Mouse (Mus musculus): Measurements from ENCODE around the gene Eif5b. TPM values are rescaled to one million over a fixed set of nuclear protein-coding genes. Genes with fewer than 3 reads are reported as not detected.
A peak's percentile ranks its signal among the peaks of the same experiment; 100 is the strongest.
"Not testable (repeated sequence)": the region's sequence is repeated elsewhere in the genome, so short reads cannot be mapped to it uniquely, and the experiment has no call there.

Eif5b gene
- polyA plus RNA-seq, 1 experiment from 2014 or later = 25.7 TPM

GRCm38 (mm10) chr1:37968746-37969145 lies 29.1 kb upstream of the Eif5b start:
- Histone ChIP-seq H3K27me3 (replicated peaks; ENCODE audit: control insufficient read depth, insufficient read depth, low read length) (no peaks in the 10 kb centered on the region), H3K27ac (ENCODE audit: low read depth) (no peak overlapping the region), H3K36me3 (ENCODE audit: control insufficient read depth, insufficient read depth, low read length) (no peaks in the 10 kb centered on the region), H3K9ac (ENCODE audit: low read length) (no peak overlapping the region), H3K4me1 (replicated peaks; ENCODE audit: control insufficient read depth, insufficient read depth, low read length) (no peaks in the 10 kb centered on the region), H3K4me3 (ENCODE audit: low read depth, low read length) (no peak overlapping the region), H3K9me3 (ENCODE audit: control insufficient read depth, low read length) (no peaks in the 10 kb centered on the region), H3K4me2 (ENCODE audit: low read length) (no peak overlapping the region)
- WGBS = 77% methylated on average over 6 of the region's 6 CpGs
- ATAC-seq (replicated peaks; ENCODE audit: low FRiP score, low TSS enrichment, low read depth) (no peak), DNase-seq (ENCODE audit: low spot score) (no peak)

GRCm38 (mm10) chr1:37971520-37971919 lies 26.3 kb upstream of the Eif5b start:
- H3K27ac ChIP-seq (ENCODE audit: low read depth) = no peak overlapping the region
- no peaks in the 10 kb centered on the region for H3K9me3 ChIP-seq (ENCODE audit: control insufficient read depth, low read length)
- H3K9ac ChIP-seq (ENCODE audit: low read length) = no peak overlapping the region
- no peaks in the 10 kb centered on the region for H3K27me3 ChIP-seq (replicated peaks; ENCODE audit: control insufficient read depth, insufficient read depth, low read length)
- no peak overlapping the region for H3K4me2 ChIP-seq (ENCODE audit: low read length)
- H3K36me3 ChIP-seq (ENCODE audit: control insufficient read depth, insufficient read depth, low read length) = no peaks in the 10 kb centered on the region
- no peak for DNase-seq (ENCODE audit: low spot score)
- no peaks in the 10 kb centered on the region for H3K4me1 ChIP-seq (replicated peaks; ENCODE audit: control insufficient read depth, insufficient read depth, low read length)
- 46% methylated on average over 4 of the region's 4 CpGs for WGBS
- no peak overlapping the region for H3K4me3 ChIP-seq (ENCODE audit: low read depth, low read length)
- ATAC-seq (replicated peaks; ENCODE audit: low FRiP score, low TSS enrichment, low read depth) = no peak

GRCm38 (mm10) chr1:37976666-37977065 lies 21.1 kb upstream of the Eif5b start:
- H3K27ac ChIP-seq (ENCODE audit: low read depth); DNase-seq (ENCODE audit: low spot score); H3K27me3 ChIP-seq (replicated peaks; ENCODE audit: control insufficient read depth, insufficient read depth, low read length); H3K4me1 ChIP-seq (replicated peaks; ENCODE audit: control insufficient read depth, insufficient read depth, low read length); ATAC-seq (replicated peaks; ENCODE audit: low FRiP score, low TSS enrichment, low read depth); H3K36me3 ChIP-seq (ENCODE audit: control insufficient read depth, insufficient read depth, low read length); H3K9ac ChIP-seq (ENCODE audit: low read length); H3K4me2 ChIP-seq (ENCODE audit: low read length); H3K9me3 ChIP-seq (ENCODE audit: control insufficient read depth, low read length); H3K4me3 ChIP-seq (ENCODE audit: low read depth, low read length): not testable (repeated sequence)
- WGBS = 72% methylated on average over 9 of the region's 9 CpGs

- no peak overlapping the region for H3K4me3 ChIP-seq (ENCODE audit: low read depth, low read length)
- no peaks in the 10 kb centered on the region for H3K9me3 ChIP-seq (ENCODE audit: control insufficient read depth, low read length)
- no peak overlapping the region for H3K9ac ChIP-seq (ENCODE audit: low read length)
- DNase-seq (ENCODE audit: low spot score) (no peak), ATAC-seq (replicated peaks; ENCODE audit: low FRiP score, low TSS enrichment, low read depth) (no peak)
- no peaks in the 10 kb centered on the region for H3K36me3 ChIP-seq (ENCODE audit: control insufficient read depth, insufficient read depth, low read length)
- H3K27ac ChIP-seq (ENCODE audit: low read depth) = no peak overlapping the region
- no peaks in the 10 kb centered on the region for H3K27me3 ChIP-seq (replicated peaks; ENCODE audit: control insufficient read depth, insufficient read depth, low read length)
- no peak overlapping the region for H3K4me2 ChIP-seq (ENCODE audit: low read length)
- no peaks in the 10 kb centered on the region for H3K4me1 ChIP-seq (replicated peaks; ENCODE audit: control insufficient read depth, insufficient read depth, low read length)
- WGBS = 91% methylated on average over 7 of the region's 7 CpGs
These were observed 20.5 kb upstream of the Eif5b start for GRCm38 (mm10) chr1:37977303-37977702.

GRCm38 (mm10) chr1:37984326-37984725 lies 13.5 kb upstream of the Eif5b start:
- H3K9me3 ChIP-seq (ENCODE audit: control insufficient read depth, low read length) = no peaks in the 10 kb centered on the region
- no peaks in the 10 kb centered on the region for H3K4me1 ChIP-seq (replicated peaks; ENCODE audit: control insufficient read depth, insufficient read depth, low read length)
- H3K4me2 ChIP-seq (ENCODE audit: low read length) = no peak overlapping the region
- ATAC-seq (replicated peaks; ENCODE audit: low FRiP score, low TSS enrichment, low read depth) (no peak), DNase-seq (ENCODE audit: low spot score) (no peak)
- no peak overlapping the region for H3K27ac ChIP-seq (ENCODE audit: low read depth)
- no peak overlapping the region for H3K4me3 ChIP-seq (ENCODE audit: low read depth, low read length)
- H3K9ac ChIP-seq (ENCODE audit: low read length) = no peak overlapping the region
- H3K36me3 ChIP-seq (ENCODE audit: control insufficient read depth, insufficient read depth, low read length) = peaks cover 39% of the 10 kb centered on the region
- no peaks in the 10 kb centered on the region for H3K27me3 ChIP-seq (replicated peaks; ENCODE audit: control insufficient read depth, insufficient read depth, low read length)
- 78% methylated on average over 1 of the region's 1 CpGs for WGBS

- Histone ChIP-seq H3K9me3 (ENCODE audit: control insufficient read depth, low read length) (no peaks in the 10 kb centered on the region), H3K27me3 (replicated peaks; ENCODE audit: control insufficient read depth, insufficient read depth, low read length) (no peaks in the 10 kb centered on the region), H3K4me2 (ENCODE audit: low read length) (no peak overlapping the region), H3K4me1 (replicated peaks; ENCODE audit: control insufficient read depth, insufficient read depth, low read length) (no peaks in the 10 kb centered on the region), H3K27ac (ENCODE audit: low read depth) (no peak overlapping the region), H3K9ac (ENCODE audit: low read length) (no peak overlapping the region), H3K36me3 (ENCODE audit: control insufficient read depth, insufficient read depth, low read length) (peaks cover 55% of the 10 kb centered on the region), H3K4me3 (ENCODE audit: low read depth, low read length) (no peak overlapping the region)
- ATAC-seq (replicated peaks; ENCODE audit: low FRiP score, low TSS enrichment, low read depth) (no peak), DNase-seq (ENCODE audit: low spot score) (peak; percentile 60)
- 83% methylated on average over 9 of the region's 9 CpGs for WGBS
These were observed 12.0 kb upstream of the Eif5b start for GRCm38 (mm10) chr1:37985764-37986323.

- H3K27ac ChIP-seq (ENCODE audit: low read depth) = no peak overlapping the region
- no peak overlapping the region for H3K4me2 ChIP-seq (ENCODE audit: low read length)
- no peaks in the 10 kb centered on the region for H3K27me3 ChIP-seq (replicated peaks; ENCODE audit: control insufficient read depth, insufficient read depth, low read length)
- ATAC-seq (replicated peaks; ENCODE audit: low FRiP score, low TSS enrichment, low read depth) (no peak), DNase-seq (ENCODE audit: low spot score) (no peak)
- H3K9ac ChIP-seq (ENCODE audit: low read length) = no peak overlapping the region
- 85% methylated on average over 5 of the region's 5 CpGs for WGBS
- H3K9me3 ChIP-seq (ENCODE audit: control insufficient read depth, low read length) = no peaks in the 10 kb centered on the region
- no peak overlapping the region for H3K4me3 ChIP-seq (ENCODE audit: low read depth, low read length)
- no peaks in the 10 kb centered on the region for H3K4me1 ChIP-seq (replicated peaks; ENCODE audit: control insufficient read depth, insufficient read depth, low read length)
- H3K36me3 ChIP-seq (ENCODE audit: control insufficient read depth, insufficient read depth, low read length) = peaks cover 75% of the 10 kb centered on the region
These were observed 10.0 kb upstream of the Eif5b start for GRCm38 (mm10) chr1:37987856-37988255.

GRCm38 (mm10) chr1:37996226-37996625 lies 1.6 kb upstream of the Eif5b start:
- no peak overlapping the region for H3K27ac ChIP-seq (ENCODE audit: low read depth)
- 44% methylated on average over 3 of the region's 3 CpGs for WGBS
- H3K36me3 ChIP-seq (ENCODE audit: control insufficient read depth, insufficient read depth, low read length) = peaks cover 42% of the 10 kb centered on the region
- ATAC-seq (replicated peaks; ENCODE audit: low FRiP score, low TSS enrichment, low read depth) (no peak), DNase-seq (ENCODE audit: low spot score) (no peak)
- H3K9ac ChIP-seq (ENCODE audit: low read length) = peak overlapping the region; percentile 86
- H3K4me3 ChIP-seq (ENCODE audit: low read depth, low read length) = peak overlapping the region; percentile 84
- H3K4me2 ChIP-seq (ENCODE audit: low read length) = peak overlapping the region; percentile 68
- no peaks in the 10 kb centered on the region for H3K9me3 ChIP-seq (ENCODE audit: control insufficient read depth, low read length)
- peaks cover 13% of the 10 kb centered on the region for H3K4me1 ChIP-seq (replicated peaks; ENCODE audit: control insufficient read depth, insufficient read depth, low read length)
- H3K27me3 ChIP-seq (replicated peaks; ENCODE audit: control insufficient read depth, insufficient read depth, low read length) = no peaks in the 10 kb centered on the region

- H3K4me3 ChIP-seq (ENCODE audit: low read depth, low read length) = peak overlapping the region; percentile 84
- H3K4me2 ChIP-seq (ENCODE audit: low read length) = peak overlapping the region; percentile 68
- peak overlapping the region; percentile 88 for H3K9ac ChIP-seq (ENCODE audit: low read length)
- peak overlapping the region; percentile 88 for H3K27ac ChIP-seq (ENCODE audit: low read depth)
- peaks cover 35% of the 10 kb centered on the region for H3K36me3 ChIP-seq (ENCODE audit: control insufficient read depth, insufficient read depth, low read length)
- DNase-seq (ENCODE audit: low spot score) (peak; percentile 97), ATAC-seq (replicated peaks; ENCODE audit: low FRiP score, low TSS enrichment, low read depth) (peak; percentile 96)
- no peaks in the 10 kb centered on the region for H3K27me3 ChIP-seq (replicated peaks; ENCODE audit: control insufficient read depth, insufficient read depth, low read length)
- peaks cover 13% of the 10 kb centered on the region for H3K4me1 ChIP-seq (replicated peaks; ENCODE audit: control insufficient read depth, insufficient read depth, low read length)
- WGBS = under 1% methylated on average over 42 of the region's 42 CpGs
- H3K9me3 ChIP-seq (ENCODE audit: control insufficient read depth, low read length) = no peaks in the 10 kb centered on the region
These were observed 829 bp upstream of the Eif5b start for GRCm38 (mm10) chr1:37996877-37997484.
